Mouse (Mus musculus): ENCODE measurements at regions not wholly inside any gene's neighbourhood (a gene's known extent, or its start where the extent isn't known, plus 50 kb on each side); places are given as distances from the start of the nearest gene placed in this dataset.
A peak's percentile ranks its signal among the peaks of the same experiment; 100 is the strongest.

DNA sequence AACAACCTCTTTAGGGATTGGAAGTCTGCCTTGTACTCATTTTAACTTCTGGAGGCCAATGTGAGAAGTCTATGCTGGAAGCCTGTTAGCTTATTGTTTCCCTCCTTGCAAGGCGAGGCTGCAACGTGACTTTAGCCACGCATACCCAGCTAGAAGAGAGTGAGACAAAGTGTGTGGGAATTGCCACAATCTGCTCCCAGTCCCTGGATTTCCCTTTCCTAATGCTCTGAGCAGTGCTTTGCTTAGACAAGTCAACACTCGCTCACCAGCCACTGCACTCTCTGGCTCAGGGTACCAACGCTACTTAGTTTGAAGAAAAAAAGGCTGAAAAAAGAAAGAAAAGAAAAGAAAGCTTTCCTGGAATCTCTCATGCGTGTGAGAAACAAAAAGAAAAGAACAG lies 147.5 kb upstream of the Pik3r1 start:
- Histone ChIP-seq H3K4me1 (ENCODE audit: control insufficient read depth, insufficient read depth, low read length) (no peaks in the 10 kb centered on the region), H3K9ac (replicated peaks; ENCODE audit: low read length) (no peak overlapping the region), H3K9me3 (ENCODE audit: control insufficient read depth, low read length) (no peaks in the 10 kb centered on the region), H3K36me3 (ENCODE audit: control insufficient read depth, insufficient read depth, low read length) (no peaks in the 10 kb centered on the region), H3K27ac (replicated peaks; ENCODE audit: low read depth, low read length) (no peak overlapping the region), H3K27me3 (ENCODE audit: control insufficient read depth, insufficient read depth, low read length) (no peaks in the 10 kb centered on the region), H3K4me3 (replicated peaks; ENCODE audit: low read depth, low read length) (no peak overlapping the region), H3K4me2 (ENCODE audit: low read length) (no peak overlapping the region)
- 42% methylated on average over 6 of the region's 6 CpGs for WGBS
- ATAC-seq (ENCODE audit: low FRiP score, low TSS enrichment), result no peak
- peak; percentile 3 for DNase-seq

DNA sequence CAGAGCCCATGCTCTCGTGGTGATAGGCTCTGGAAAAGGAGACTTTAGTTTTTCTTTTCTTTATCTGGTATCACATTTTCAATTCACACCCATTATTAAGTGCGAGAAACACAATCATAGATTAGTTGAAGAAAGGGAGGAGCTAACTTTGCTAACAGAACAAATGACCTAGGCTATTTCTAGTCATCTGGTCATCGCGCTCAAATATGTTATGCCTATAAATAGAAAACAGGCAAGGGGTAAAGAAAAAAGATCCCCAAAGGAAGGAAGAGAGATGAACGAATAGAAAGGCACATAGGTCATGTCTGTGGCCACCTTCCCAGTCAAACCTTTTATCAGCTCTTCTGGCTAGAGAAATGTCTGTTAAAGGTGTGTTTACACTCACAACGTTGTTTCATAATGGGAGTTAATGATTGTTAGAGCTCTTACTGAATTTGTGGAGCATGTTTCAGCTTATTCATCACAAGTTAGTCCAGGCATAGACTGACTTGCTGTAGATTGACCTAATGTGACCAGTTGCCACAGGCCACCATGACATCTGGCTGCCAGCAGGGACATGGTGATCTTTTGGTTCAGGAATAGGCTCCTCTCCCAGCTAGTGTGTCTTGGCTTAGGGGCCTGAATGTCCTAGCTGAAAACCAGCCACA lies 148.1 kb upstream of the Pik3r1 start:
- Histone ChIP-seq H3K36me3 (ENCODE audit: control insufficient read depth, insufficient read depth, low read length) (no peaks in the 10 kb centered on the region), H3K4me3 (replicated peaks; ENCODE audit: low read depth, low read length) (no peak overlapping the region), H3K9ac (replicated peaks; ENCODE audit: low read length) (no peak overlapping the region), H3K4me2 (ENCODE audit: low read length) (no peak overlapping the region), H3K27me3 (ENCODE audit: control insufficient read depth, insufficient read depth, low read length) (no peaks in the 10 kb centered on the region), H3K27ac (replicated peaks; ENCODE audit: low read depth, low read length) (no peak overlapping the region), H3K4me1 (ENCODE audit: control insufficient read depth, insufficient read depth, low read length) (no peaks in the 10 kb centered on the region), H3K9me3 (ENCODE audit: control insufficient read depth, low read length) (no peaks in the 10 kb centered on the region)
- ATAC-seq (ENCODE audit: low FRiP score, low TSS enrichment), result no peak
- 69% methylated on average over 6 of the region's 6 CpGs for WGBS
- no peak for DNase-seq

- Histone ChIP-seq H3K36me3 (ENCODE audit: control insufficient read depth, insufficient read depth, low read length) (no peaks in the 10 kb centered on the region), H3K4me3 (replicated peaks; ENCODE audit: low read depth, low read length) (no peak overlapping the region), H3K9me3 (ENCODE audit: control insufficient read depth, low read length) (no peaks in the 10 kb centered on the region), H3K4me2 (ENCODE audit: low read length) (no peak overlapping the region), H3K9ac (replicated peaks; ENCODE audit: low read length) (no peak overlapping the region), H3K4me1 (ENCODE audit: control insufficient read depth, insufficient read depth, low read length) (no peaks in the 10 kb centered on the region), H3K27me3 (ENCODE audit: control insufficient read depth, insufficient read depth, low read length) (no peaks in the 10 kb centered on the region), H3K27ac (replicated peaks; ENCODE audit: low read depth, low read length) (no peak overlapping the region)
- 95% methylated on average over 5 of the region's 5 CpGs for WGBS
- ATAC-seq (ENCODE audit: low FRiP score, low TSS enrichment), result no peak
- no peak for DNase-seq
Measured at GRCm38 (mm10) chr13:101916876-101917275, 148.9 kb upstream of the Pik3r1 start.

DNA sequence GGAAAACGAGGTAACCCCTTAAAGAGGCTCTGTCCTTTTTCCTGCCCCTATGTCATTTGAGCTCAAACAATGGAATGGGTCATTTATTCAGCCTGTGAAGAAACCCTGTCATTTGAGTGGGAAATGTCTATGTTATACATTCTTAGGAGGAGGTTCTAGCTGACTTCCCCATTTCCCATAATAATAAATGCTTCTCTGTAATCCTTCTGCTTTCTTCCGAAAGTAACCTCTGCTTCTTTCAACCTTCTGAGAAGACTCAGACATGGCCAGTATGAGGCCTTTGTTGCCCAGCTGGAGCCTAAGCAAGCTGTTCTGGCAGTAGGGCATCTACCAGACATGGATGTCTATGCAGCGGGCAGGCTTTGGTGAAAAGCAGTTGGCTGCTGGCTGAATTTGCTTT lies 150.2 kb upstream of the Pik3r1 start:
- no peak overlapping the region for H3K4me3 ChIP-seq (replicated peaks; ENCODE audit: low read depth, low read length)
- H3K36me3 ChIP-seq (ENCODE audit: control insufficient read depth, insufficient read depth, low read length), result no peaks in the 10 kb centered on the region
- ATAC-seq (ENCODE audit: low FRiP score, low TSS enrichment), result no peak
- no peaks in the 10 kb centered on the region for H3K4me1 ChIP-seq (ENCODE audit: control insufficient read depth, insufficient read depth, low read length)
- H3K9ac ChIP-seq (replicated peaks; ENCODE audit: low read length), result no peak overlapping the region
- no peak overlapping the region for H3K4me2 ChIP-seq (ENCODE audit: low read length)
- 73% methylated on average over 3 of the region's 3 CpGs for WGBS
- H3K27ac ChIP-seq (replicated peaks; ENCODE audit: low read depth, low read length), result no peak overlapping the region
- DNase-seq, result no peak
- H3K27me3 ChIP-seq (ENCODE audit: control insufficient read depth, insufficient read depth, low read length), result no peaks in the 10 kb centered on the region
- H3K9me3 ChIP-seq (ENCODE audit: control insufficient read depth, low read length), result no peaks in the 10 kb centered on the region

DNA sequence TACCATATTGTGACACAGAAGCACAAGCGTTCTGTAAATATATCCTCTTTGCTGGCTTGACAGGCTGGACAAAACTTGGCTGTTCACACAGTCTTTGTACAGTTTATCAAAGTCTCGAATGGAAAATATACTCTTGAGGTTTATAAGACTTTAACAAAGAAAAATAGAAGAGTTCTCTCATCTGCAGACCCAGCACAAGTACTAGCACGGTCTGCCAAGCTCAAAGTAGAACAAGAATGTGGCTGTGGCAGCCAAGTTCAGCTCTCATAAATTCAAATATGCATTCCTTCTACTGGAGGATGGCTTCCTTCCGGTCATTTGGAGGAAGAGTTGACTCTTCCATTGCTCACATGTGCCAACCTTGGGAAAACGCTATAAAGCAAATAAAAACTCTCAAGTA lies 151.2 kb upstream of the Pik3r1 start:
- WGBS, result 90% methylated on average over 5 of the region's 5 CpGs
- Histone ChIP-seq H3K9ac (replicated peaks; ENCODE audit: low read length) (no peak overlapping the region), H3K27ac (replicated peaks; ENCODE audit: low read depth, low read length) (no peak overlapping the region), H3K36me3 (ENCODE audit: control insufficient read depth, insufficient read depth, low read length) (no peaks in the 10 kb centered on the region), H3K4me2 (ENCODE audit: low read length) (no peak overlapping the region), H3K4me3 (replicated peaks; ENCODE audit: low read depth, low read length) (no peak overlapping the region), H3K9me3 (ENCODE audit: control insufficient read depth, low read length) (no peaks in the 10 kb centered on the region), H3K27me3 (ENCODE audit: control insufficient read depth, insufficient read depth, low read length) (no peaks in the 10 kb centered on the region), H3K4me1 (ENCODE audit: control insufficient read depth, insufficient read depth, low read length) (no peaks in the 10 kb centered on the region)
- ATAC-seq (ENCODE audit: low FRiP score, low TSS enrichment) (no peak), DNase-seq (no peak)

DNA sequence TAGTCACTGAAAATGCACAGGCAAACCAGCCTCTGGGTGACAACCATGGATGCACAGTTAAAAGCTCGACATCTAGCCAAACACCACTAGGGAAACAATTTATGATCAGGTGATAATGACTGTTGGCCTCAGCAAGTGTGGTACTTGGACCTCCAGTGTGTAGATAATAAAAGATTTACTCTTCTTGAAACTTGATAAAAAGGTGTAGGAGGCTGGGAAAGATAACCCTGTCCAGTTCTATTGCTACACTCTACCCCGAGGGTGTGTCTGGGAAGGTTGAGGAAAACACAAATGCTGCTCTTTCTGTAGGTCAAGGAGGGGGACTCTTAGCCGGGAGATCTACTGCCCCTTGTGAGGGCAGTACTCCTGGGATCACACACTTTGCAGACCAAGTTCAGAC lies 152.4 kb upstream of the Pik3r1 start:
- no peaks in the 10 kb centered on the region for H3K36me3 ChIP-seq (ENCODE audit: control insufficient read depth, insufficient read depth, low read length)
- H3K27me3 ChIP-seq (ENCODE audit: control insufficient read depth, insufficient read depth, low read length), result no peaks in the 10 kb centered on the region
- no peaks in the 10 kb centered on the region for H3K4me1 ChIP-seq (ENCODE audit: control insufficient read depth, insufficient read depth, low read length)
- no peak overlapping the region for H3K27ac ChIP-seq (replicated peaks; ENCODE audit: low read depth, low read length)
- H3K9me3 ChIP-seq (ENCODE audit: control insufficient read depth, low read length), result no peaks in the 10 kb centered on the region
- H3K9ac ChIP-seq (replicated peaks; ENCODE audit: low read length), result no peak overlapping the region
- WGBS, result 86% methylated on average over 3 of the region's 3 CpGs
- no peak for DNase-seq
- no peak overlapping the region for H3K4me2 ChIP-seq (ENCODE audit: low read length)
- no peak for ATAC-seq (ENCODE audit: low FRiP score, low TSS enrichment)
- no peak overlapping the region for H3K4me3 ChIP-seq (replicated peaks; ENCODE audit: low read depth, low read length)

- Histone ChIP-seq H3K4me2 (ENCODE audit: low read length) (no peak overlapping the region), H3K4me1 (ENCODE audit: control insufficient read depth, insufficient read depth, low read length) (no peaks in the 10 kb centered on the region), H3K9me3 (ENCODE audit: control insufficient read depth, low read length) (no peaks in the 10 kb centered on the region), H3K4me3 (replicated peaks; ENCODE audit: low read depth, low read length) (no peak overlapping the region), H3K27me3 (ENCODE audit: control insufficient read depth, insufficient read depth, low read length) (no peaks in the 10 kb centered on the region), H3K9ac (replicated peaks; ENCODE audit: low read length) (no peak overlapping the region), H3K36me3 (ENCODE audit: control insufficient read depth, insufficient read depth, low read length) (no peaks in the 10 kb centered on the region), H3K27ac (replicated peaks; ENCODE audit: low read depth, low read length) (no peak overlapping the region)
- DNase-seq, result no peak
- 64% methylated on average over 2 of the region's 2 CpGs for WGBS
- no peak for ATAC-seq (ENCODE audit: low FRiP score, low TSS enrichment)
Measured at GRCm38 (mm10) chr13:101924637-101925036, 156.6 kb upstream of the Pik3r1 start.

DNA sequence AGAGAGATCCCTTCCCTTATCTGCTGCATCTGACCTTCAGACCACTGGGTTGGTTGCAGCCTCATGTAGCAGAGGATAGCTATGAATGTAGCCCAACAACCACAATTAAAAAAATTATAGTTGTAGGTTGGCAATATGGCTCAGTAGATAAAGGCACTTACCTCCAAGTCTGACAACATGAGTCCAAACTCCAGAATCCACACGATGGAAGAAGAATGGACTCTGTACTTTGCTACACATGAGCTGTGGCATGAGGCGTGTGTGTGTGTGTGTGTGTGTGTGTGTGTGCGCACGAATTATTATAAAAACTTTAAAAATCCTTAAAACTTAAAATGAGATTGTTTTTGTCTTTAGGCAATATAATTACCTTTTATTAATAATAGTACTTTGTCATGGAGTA lies 163.2 kb upstream of the Pik3r1 start:
- WGBS, result 94% methylated on average over 4 of the region's 4 CpGs
- no peak for ATAC-seq (ENCODE audit: low FRiP score, low TSS enrichment)

GRCm38 (mm10) chr13:101931882-101932281 lies 163.9 kb upstream of the Pik3r1 start:
- Histone ChIP-seq H3K36me3 (ENCODE audit: control insufficient read depth, insufficient read depth, low read length) (no peaks in the 10 kb centered on the region), H3K27me3 (ENCODE audit: control insufficient read depth, insufficient read depth, low read length) (no peaks in the 10 kb centered on the region)
- 85% methylated on average over 1 of the region's 1 CpGs for WGBS

More for the DNA sequence above, 163.2 kb upstream of the Pik3r1 start:
- H3K9ac ChIP-seq (replicated peaks; ENCODE audit: low read length), result no peak overlapping the region
- H3K4me1 ChIP-seq (ENCODE audit: control insufficient read depth, insufficient read depth, low read length), result no peaks in the 10 kb centered on the region
- no peak overlapping the region for H3K4me2 ChIP-seq (ENCODE audit: low read length)
- no peak for DNase-seq
- H3K4me3 ChIP-seq (replicated peaks; ENCODE audit: low read depth, low read length), result no peak overlapping the region
- no peaks in the 10 kb centered on the region for H3K27me3 ChIP-seq (ENCODE audit: control insufficient read depth, insufficient read depth, low read length)
- no peaks in the 10 kb centered on the region for H3K9me3 ChIP-seq (ENCODE audit: control insufficient read depth, low read length)
- H3K27ac ChIP-seq (replicated peaks; ENCODE audit: low read depth, low read length), result no peak overlapping the region
- no peaks in the 10 kb centered on the region for H3K36me3 ChIP-seq (ENCODE audit: control insufficient read depth, insufficient read depth, low read length)

More at GRCm38 (mm10) chr13:101931882-101932281, 163.9 kb upstream of the Pik3r1 start:
- no peaks in the 10 kb centered on the region for H3K4me1 ChIP-seq (ENCODE audit: control insufficient read depth, insufficient read depth, low read length)
- no peak overlapping the region for H3K27ac ChIP-seq (replicated peaks; ENCODE audit: low read depth, low read length)
- H3K4me2 ChIP-seq (ENCODE audit: low read length), result no peak overlapping the region
- H3K4me3 ChIP-seq (replicated peaks; ENCODE audit: low read depth, low read length), result no peak overlapping the region
- DNase-seq, result no peak
- H3K9ac ChIP-seq (replicated peaks; ENCODE audit: low read length), result no peak overlapping the region
- ATAC-seq (ENCODE audit: low FRiP score, low TSS enrichment), result no peak
- no peaks in the 10 kb centered on the region for H3K9me3 ChIP-seq (ENCODE audit: control insufficient read depth, low read length)

All from midbrain, embryonic 14.5 days (tissue).